Mouse (Mus musculus): ENCODE measurements around the gene Olfr160. TPM values are rescaled to one million over a fixed set of nuclear protein-coding genes. Genes with fewer than 3 reads are reported as not detected.

The Olfr160 gene
- total RNA-seq, 2 experiments from 2014 or later: not detected

Other genes with a start within 250 kb of the Olfr160 start
- gene Msantd2, start 226.9 kb downstream of the Olfr160 start, total RNA-seq (2014; fragmentation: Nextera tagmentation): 15.0 and 36.3 TPM in 2 replicates
- gene Msantd2, start 226.9 kb downstream of the Olfr160 start, total RNA-seq (2017): 17.1 and 21.6 TPM in 2 replicates
- 0.45 TPM in 1 of 2 replicates, not detected in the other for gene Esam, start 188.2 kb downstream of the Olfr160 start, total RNA-seq (2014; fragmentation: Nextera tagmentation)
- gene Esam, start 188.2 kb downstream of the Olfr160 start, total RNA-seq (2017): 2.1 and 4.5 TPM in 2 replicates
- not detected in 2 replicates for gene Vsig2, start 177.0 kb downstream of the Olfr160 start, total RNA-seq (2014; fragmentation: Nextera tagmentation)
- not detected in 2 replicates for gene Vsig2, start 177.0 kb downstream of the Olfr160 start, total RNA-seq (2017)
- gene Nrgn, start 163.3 kb downstream of the Olfr160 start, total RNA-seq (2014; fragmentation: Nextera tagmentation): 16.8 and 21.8 TPM in 2 replicates
- gene Nrgn, start 163.3 kb downstream of the Olfr160 start, total RNA-seq (2017): 7.1 and 8.3 TPM in 2 replicates
- 15.3 and 16.8 TPM in 2 replicates for gene Siae, start 160.6 kb downstream of the Olfr160 start, total RNA-seq (2014; fragmentation: Nextera tagmentation)
- gene Siae, start 160.6 kb downstream of the Olfr160 start, total RNA-seq (2017): 9.6 and 11.3 TPM in 2 replicates
- gene Spa17, start 102.5 kb downstream of the Olfr160 start, total RNA-seq (2014; fragmentation: Nextera tagmentation): 3.5 and 9.8 TPM in 2 replicates
- 6.2 TPM in 1 of 2 replicates, not detected in the other for gene Spa17, start 102.5 kb downstream of the Olfr160 start, total RNA-seq (2017)
- gene Tbrg1, start 58.9 kb downstream of the Olfr160 start, total RNA-seq (2014; fragmentation: Nextera tagmentation): 80.1 and 93.1 TPM in 2 replicates
- gene Tbrg1, start 58.9 kb downstream of the Olfr160 start, total RNA-seq (2017): 62.7 and 74.2 TPM in 2 replicates
- not detected in 2 replicates for gene Panx3, start 47.0 kb downstream of the Olfr160 start, total RNA-seq (2014; fragmentation: Nextera tagmentation)
- not detected in 2 replicates for gene Panx3, start 47.0 kb downstream of the Olfr160 start, total RNA-seq (2017)
- gene Olfr874, start 28.9 kb upstream of the Olfr160 start, total RNA-seq (2014; fragmentation: Nextera tagmentation): not detected in 2 replicates
- not detected in 2 replicates for gene Olfr874, start 28.9 kb upstream of the Olfr160 start, total RNA-seq (2017)
- not detected in 2 replicates for gene Olfr875, start 55.6 kb upstream of the Olfr160 start, total RNA-seq (2014; fragmentation: Nextera tagmentation)
- not detected in 2 replicates for gene Olfr875, start 55.6 kb upstream of the Olfr160 start, total RNA-seq (2017)
- gene Olfr876, start 86.8 kb upstream of the Olfr160 start, total RNA-seq (2014; fragmentation: Nextera tagmentation): not detected in 2 replicates
- not detected in 2 replicates for gene Olfr876, start 86.8 kb upstream of the Olfr160 start, total RNA-seq (2017)
- not detected in 2 replicates for gene Olfr877, start 138.0 kb upstream of the Olfr160 start, total RNA-seq (2014; fragmentation: Nextera tagmentation)
- not detected in 2 replicates for gene Olfr877, start 138.0 kb upstream of the Olfr160 start, total RNA-seq (2017)
- not detected in 2 replicates for gene Olfr145, start 180.5 kb upstream of the Olfr160 start, total RNA-seq (2014; fragmentation: Nextera tagmentation)
- gene Olfr145, start 180.5 kb upstream of the Olfr160 start, total RNA-seq (2017): not detected in 2 replicates
- not detected in 2 replicates for gene Olfr878, start 201.6 kb upstream of the Olfr160 start, total RNA-seq (2014; fragmentation: Nextera tagmentation)
- not detected in 2 replicates for gene Olfr878, start 201.6 kb upstream of the Olfr160 start, total RNA-seq (2017)